Mouse (Mus musculus): ENCODE data around the gene Zswim3. TPM values are rescaled to one million over a fixed set of nuclear protein-coding genes. Genes with fewer than 3 reads are reported as not detected.

The Zswim3 gene
- polyA plus RNA-seq, 1 experiment from 2014 or later = 8.9 TPM

DNA sequence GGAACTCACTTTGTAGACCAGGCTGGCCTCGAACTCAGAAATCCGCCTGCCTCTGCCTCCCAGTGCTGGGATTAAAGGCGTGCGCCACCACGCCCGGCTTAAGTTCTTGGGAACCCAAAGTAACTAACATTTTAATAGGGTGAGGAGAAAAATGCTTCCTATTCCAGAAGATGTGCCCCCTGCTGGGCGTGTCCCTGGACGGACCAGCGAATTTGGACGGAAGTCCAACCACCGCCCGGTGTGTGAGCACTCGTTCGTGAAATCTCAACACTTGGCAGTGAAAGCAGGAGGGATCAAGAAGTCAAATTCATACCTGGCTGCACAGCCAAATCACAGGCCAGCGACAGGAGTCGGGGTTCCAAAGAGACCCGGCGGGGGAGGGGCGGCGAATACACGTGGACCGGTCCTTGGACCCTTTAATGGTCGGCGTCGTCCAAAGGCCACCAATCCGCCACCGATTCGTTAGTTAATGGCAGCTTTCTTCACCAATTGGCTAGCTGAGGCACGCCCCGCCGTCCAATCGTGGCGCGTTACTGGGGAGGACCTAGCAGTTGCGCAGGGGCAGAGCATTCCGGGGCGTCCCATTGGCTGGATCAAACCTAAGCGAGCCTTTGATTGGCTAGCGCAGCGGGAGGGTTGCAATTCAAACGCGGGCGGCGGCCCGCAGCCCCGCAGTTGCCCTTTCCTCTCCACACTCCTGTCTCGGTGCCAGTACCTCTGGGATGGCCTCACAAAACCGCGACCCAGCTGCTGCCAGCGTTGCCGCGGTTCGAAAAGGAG is 35.5 kb upstream of the Zswim3 start, which contains the start of gene Ube2c:
Gene Ube2c (plus strand): TSS at position 641 of the 780 bp plus-strand sequence.
- Histone ChIP-seq H3K4me3 (ENCODE audit: low read length) (peak within 1 kb of the TSS; percentile 96), H3K4me1 (replicated peaks; ENCODE audit: control insufficient read depth, insufficient read depth, low read length) (peaks cover 19% of the 10 kb centered on the region), H3K36me3 (ENCODE audit: control insufficient read depth, insufficient read depth, low read length) (peaks cover 26% of the 10 kb centered on the region), H3K9me3 (ENCODE audit: control insufficient read depth, low read length) (no peaks in the 10 kb centered on the region), H3K4me2 (ENCODE audit: low read depth, low read length) (peak within 1 kb of the TSS; percentile 82), H3K27me3 (ENCODE audit: control insufficient read depth, insufficient read depth, low read depth, low read length) (no peaks in the 10 kb centered on the region), H3K9ac (ENCODE audit: low read length) (peak within 1 kb of the TSS; percentile 89), H3K27ac (ENCODE audit: low read length) (peak within 1 kb of the TSS; percentile 69)
- under 1% methylated on average over 53 of the region's 53 CpGs for WGBS
- peak; percentile 99 for ATAC-seq (ENCODE audit: low read depth)

DNA sequence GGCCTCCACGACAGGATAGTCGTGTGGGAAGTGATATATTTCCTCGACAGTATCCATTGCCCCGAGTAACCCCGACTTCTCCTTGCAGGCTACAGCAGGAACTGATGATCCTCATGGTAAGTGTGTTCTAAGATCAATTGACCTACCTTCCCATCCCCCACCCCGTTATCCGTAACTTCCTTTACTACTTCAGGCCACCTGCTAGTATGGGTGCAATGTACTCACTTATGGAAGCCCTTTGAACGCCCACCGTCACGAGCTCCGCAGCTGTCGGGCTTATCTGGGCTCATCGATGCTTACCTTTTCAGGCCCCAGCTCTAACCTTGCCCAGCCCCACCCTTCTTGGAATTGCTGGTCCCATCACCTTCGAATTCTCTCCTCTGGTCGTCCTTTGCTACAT is 34.6 kb upstream of the Zswim3 start:
- no peaks in the 10 kb centered on the region for H3K9me3 ChIP-seq (ENCODE audit: control insufficient read depth, low read length)
- peak overlapping the region; percentile 96 for H3K4me3 ChIP-seq (ENCODE audit: low read length)
- under 1% methylated on average over 15 of the region's 15 CpGs for WGBS
- H3K4me2 ChIP-seq (ENCODE audit: low read depth, low read length) = peak overlapping the region; percentile 82
- peaks cover 23% of the 10 kb centered on the region for H3K36me3 ChIP-seq (ENCODE audit: control insufficient read depth, insufficient read depth, low read length)
- H3K27ac ChIP-seq (ENCODE audit: low read length) = peak overlapping the region; percentile 69
- peaks cover 19% of the 10 kb centered on the region for H3K4me1 ChIP-seq (replicated peaks; ENCODE audit: control insufficient read depth, insufficient read depth, low read length)
- H3K27me3 ChIP-seq (ENCODE audit: control insufficient read depth, insufficient read depth, low read depth, low read length) = no peaks in the 10 kb centered on the region
- peak overlapping the region; percentile 89 for H3K9ac ChIP-seq (ENCODE audit: low read length)
- ATAC-seq (ENCODE audit: low read depth) = no peak

DNA sequence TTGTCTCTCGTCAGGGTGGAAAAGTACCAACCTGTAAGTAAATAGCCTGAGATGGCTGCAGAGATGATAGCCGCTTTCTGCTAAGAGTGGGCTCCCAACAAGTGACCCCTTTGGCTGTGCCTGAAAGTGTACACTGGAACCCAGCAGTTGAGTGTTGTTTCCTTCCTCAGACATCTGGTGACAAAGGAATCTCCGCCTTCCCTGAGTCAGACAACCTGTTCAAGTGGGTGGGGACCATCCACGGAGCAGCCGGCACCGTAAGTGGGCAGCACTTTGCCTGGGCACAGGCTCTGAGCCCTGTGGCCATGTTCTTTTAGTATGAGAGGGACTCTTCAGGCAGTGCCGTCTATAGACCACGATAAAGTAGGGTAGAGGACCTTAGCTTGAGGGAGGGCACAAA is 33.8 kb upstream of the Zswim3 start:
- peak overlapping the region; percentile 89 for H3K9ac ChIP-seq (ENCODE audit: low read length)
- no peak for ATAC-seq (ENCODE audit: low read depth)
- H3K27ac ChIP-seq (ENCODE audit: low read length) = no peak overlapping the region
- H3K36me3 ChIP-seq (ENCODE audit: control insufficient read depth, insufficient read depth, low read length) = peaks cover 19% of the 10 kb centered on the region
- WGBS = 47% methylated on average over 8 of the region's 8 CpGs
- H3K4me3 ChIP-seq (ENCODE audit: low read length) = peak overlapping the region; percentile 96
- H3K4me2 ChIP-seq (ENCODE audit: low read depth, low read length) = peak overlapping the region; percentile 82
- no peaks in the 10 kb centered on the region for H3K27me3 ChIP-seq (ENCODE audit: control insufficient read depth, insufficient read depth, low read depth, low read length)
- H3K9me3 ChIP-seq (ENCODE audit: control insufficient read depth, low read length) = no peaks in the 10 kb centered on the region
- peaks cover 19% of the 10 kb centered on the region for H3K4me1 ChIP-seq (replicated peaks; ENCODE audit: control insufficient read depth, insufficient read depth, low read length)

DNA sequence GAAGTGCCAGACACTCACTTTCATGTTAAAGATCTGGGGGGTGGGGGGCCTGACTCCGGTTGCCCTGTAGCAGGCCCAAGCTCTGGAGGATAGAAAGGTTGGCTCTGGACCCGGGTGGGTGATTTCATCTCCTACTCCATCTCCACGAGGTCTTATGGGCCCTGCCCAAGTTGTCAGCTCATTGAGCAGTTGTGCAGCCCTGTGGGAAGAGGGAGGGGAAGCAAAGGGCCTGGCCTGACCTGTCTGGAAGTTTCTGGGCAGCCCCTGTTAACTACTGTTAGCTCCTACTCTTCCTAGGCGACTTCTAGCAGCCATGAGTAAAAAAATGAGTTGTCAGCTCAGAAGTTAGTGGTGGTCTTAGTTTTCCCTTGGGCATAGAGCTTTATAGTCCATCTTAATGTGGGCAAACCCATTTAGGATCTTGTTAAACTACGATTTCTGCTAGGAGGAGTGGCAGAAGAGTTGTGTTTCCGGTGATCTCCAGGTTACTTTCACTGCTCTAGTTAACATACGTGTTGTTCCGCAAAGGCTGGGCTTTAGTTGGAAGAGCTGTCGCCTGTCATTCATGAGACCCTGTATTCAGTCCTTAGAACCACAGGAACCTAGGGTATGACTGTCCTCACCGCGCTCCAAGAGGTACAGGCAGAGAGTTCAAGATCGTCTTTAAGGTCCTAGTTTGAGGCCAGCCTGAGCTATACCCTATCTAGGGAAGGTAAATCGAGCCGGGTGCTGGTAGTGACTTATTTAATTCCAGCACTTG is 31.5 kb upstream of the Zswim3 start:
- Histone ChIP-seq H3K9ac (ENCODE audit: low read length) (no peak overlapping the region), H3K4me3 (ENCODE audit: low read length) (no peak overlapping the region), H3K36me3 (ENCODE audit: control insufficient read depth, insufficient read depth, low read length) (peaks cover 12% of the 10 kb centered on the region), H3K9me3 (ENCODE audit: control insufficient read depth, low read length) (no peaks in the 10 kb centered on the region), H3K27ac (ENCODE audit: low read length) (0 out of 2 replicates have a peak overlapping the region, but pooled peaks have one; percentile 20), H3K27me3 (ENCODE audit: control insufficient read depth, insufficient read depth, low read depth, low read length) (no peaks in the 10 kb centered on the region), H3K4me2 (ENCODE audit: low read depth, low read length) (no peak overlapping the region), H3K4me1 (replicated peaks; ENCODE audit: control insufficient read depth, insufficient read depth, low read length) (peaks cover 19% of the 10 kb centered on the region)
- ATAC-seq (ENCODE audit: low read depth) = no peak
- WGBS = 75% methylated on average over 14 of the region's 14 CpGs

DNA sequence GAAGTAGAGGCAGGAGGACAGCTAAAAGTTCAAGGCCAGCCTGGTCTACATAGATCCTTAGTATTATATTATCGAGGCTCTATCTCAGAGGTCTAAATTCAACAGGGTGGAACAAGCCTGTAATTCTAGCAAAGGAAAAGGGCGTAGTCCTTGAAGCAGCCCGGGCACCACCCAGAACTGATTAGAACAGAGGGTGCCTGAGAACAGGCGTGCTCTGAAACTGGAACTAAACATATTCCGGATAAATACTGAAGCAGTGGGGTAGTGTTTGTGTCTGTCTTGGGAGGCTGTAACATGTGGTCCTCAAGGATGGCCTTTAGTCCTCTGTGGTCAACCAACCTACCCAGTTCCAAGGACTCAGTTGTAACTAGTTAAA is 30.9 kb upstream of the Zswim3 start:
- Histone ChIP-seq H3K27ac (ENCODE audit: low read length) (no peak overlapping the region), H3K4me3 (ENCODE audit: low read length) (no peak overlapping the region), H3K9me3 (ENCODE audit: control insufficient read depth, low read length) (no peaks in the 10 kb centered on the region), H3K27me3 (ENCODE audit: control insufficient read depth, insufficient read depth, low read depth, low read length) (no peaks in the 10 kb centered on the region), H3K36me3 (ENCODE audit: control insufficient read depth, insufficient read depth, low read length) (peaks cover 12% of the 10 kb centered on the region), H3K9ac (ENCODE audit: low read length) (no peak overlapping the region), H3K4me1 (replicated peaks; ENCODE audit: control insufficient read depth, insufficient read depth, low read length) (peaks cover 19% of the 10 kb centered on the region), H3K4me2 (ENCODE audit: low read depth, low read length) (no peak overlapping the region)
- no peak for ATAC-seq (ENCODE audit: low read depth)
- 72% methylated on average over 5 of the region's 5 CpGs for WGBS

DNA sequence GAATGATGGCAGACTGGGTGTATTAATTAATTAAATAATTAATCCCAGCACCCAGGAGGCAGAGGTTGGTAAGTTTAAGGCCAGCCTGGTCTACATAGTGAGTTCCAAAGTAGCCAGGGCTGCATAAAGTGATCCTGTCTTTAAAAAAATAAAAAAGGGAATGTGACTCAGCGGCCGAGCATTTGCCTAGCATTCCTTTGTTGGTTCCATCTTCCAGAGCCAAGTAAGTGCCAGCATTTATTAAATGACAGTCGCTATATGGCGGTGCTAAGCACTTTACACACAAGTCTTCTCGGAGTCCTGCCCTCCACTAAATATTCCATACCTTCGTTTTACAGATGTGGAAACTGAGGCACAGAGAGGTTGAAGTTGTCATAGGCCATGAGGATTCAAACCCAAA is 28.8 kb upstream of the Zswim3 start:
- H3K27ac ChIP-seq (ENCODE audit: low read length) = no peak overlapping the region
- H3K4me1 ChIP-seq (replicated peaks; ENCODE audit: control insufficient read depth, insufficient read depth, low read length) = peaks cover 13% of the 10 kb centered on the region
- WGBS = 66% methylated on average over 6 of the region's 6 CpGs
- peaks cover 12% of the 10 kb centered on the region for H3K36me3 ChIP-seq (ENCODE audit: control insufficient read depth, insufficient read depth, low read length)
- no peak for ATAC-seq (ENCODE audit: low read depth)
- H3K4me3 ChIP-seq (ENCODE audit: low read length) = no peak overlapping the region
- no peaks in the 10 kb centered on the region for H3K9me3 ChIP-seq (ENCODE audit: control insufficient read depth, low read length)
- no peak overlapping the region for H3K9ac ChIP-seq (ENCODE audit: low read length)
- no peaks in the 10 kb centered on the region for H3K27me3 ChIP-seq (ENCODE audit: control insufficient read depth, insufficient read depth, low read depth, low read length)
- H3K4me2 ChIP-seq (ENCODE audit: low read depth, low read length) = no peak overlapping the region

DNA sequence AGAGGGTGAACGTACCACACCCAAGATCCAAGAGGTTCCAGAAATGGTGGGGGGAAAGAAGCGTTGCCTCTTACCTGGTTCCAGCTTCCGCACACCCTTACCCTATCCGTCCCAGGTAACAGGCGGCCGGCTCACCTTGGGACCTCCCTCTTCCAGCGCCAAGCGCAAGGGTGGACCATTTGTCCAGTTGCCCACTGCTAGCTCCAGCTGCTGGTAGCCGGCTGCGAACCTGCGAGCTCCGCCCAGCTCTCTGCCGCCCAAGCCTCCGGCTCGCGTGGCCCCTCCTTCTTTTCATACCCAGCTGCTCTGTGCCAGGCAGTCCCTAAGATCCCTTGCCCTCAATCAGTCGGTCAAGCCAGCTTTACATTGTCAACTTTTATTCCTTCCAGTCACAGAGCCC is 28.1 kb upstream of the Zswim3 start:
- Histone ChIP-seq H3K27me3 (ENCODE audit: control insufficient read depth, insufficient read depth, low read depth, low read length) (no peaks in the 10 kb centered on the region), H3K9me3 (ENCODE audit: control insufficient read depth, low read length) (no peaks in the 10 kb centered on the region), H3K4me1 (replicated peaks; ENCODE audit: control insufficient read depth, insufficient read depth, low read length) (peaks cover 8% of the 10 kb centered on the region), H3K36me3 (ENCODE audit: control insufficient read depth, insufficient read depth, low read length) (peaks cover 11% of the 10 kb centered on the region), H3K4me3 (ENCODE audit: low read length) (no peak overlapping the region), H3K4me2 (ENCODE audit: low read depth, low read length) (no peak overlapping the region), H3K9ac (ENCODE audit: low read length) (no peak overlapping the region), H3K27ac (ENCODE audit: low read length) (no peak overlapping the region)
- WGBS = 48% methylated on average over 17 of the region's 17 CpGs
- no peak for ATAC-seq (ENCODE audit: low read depth)

DNA sequence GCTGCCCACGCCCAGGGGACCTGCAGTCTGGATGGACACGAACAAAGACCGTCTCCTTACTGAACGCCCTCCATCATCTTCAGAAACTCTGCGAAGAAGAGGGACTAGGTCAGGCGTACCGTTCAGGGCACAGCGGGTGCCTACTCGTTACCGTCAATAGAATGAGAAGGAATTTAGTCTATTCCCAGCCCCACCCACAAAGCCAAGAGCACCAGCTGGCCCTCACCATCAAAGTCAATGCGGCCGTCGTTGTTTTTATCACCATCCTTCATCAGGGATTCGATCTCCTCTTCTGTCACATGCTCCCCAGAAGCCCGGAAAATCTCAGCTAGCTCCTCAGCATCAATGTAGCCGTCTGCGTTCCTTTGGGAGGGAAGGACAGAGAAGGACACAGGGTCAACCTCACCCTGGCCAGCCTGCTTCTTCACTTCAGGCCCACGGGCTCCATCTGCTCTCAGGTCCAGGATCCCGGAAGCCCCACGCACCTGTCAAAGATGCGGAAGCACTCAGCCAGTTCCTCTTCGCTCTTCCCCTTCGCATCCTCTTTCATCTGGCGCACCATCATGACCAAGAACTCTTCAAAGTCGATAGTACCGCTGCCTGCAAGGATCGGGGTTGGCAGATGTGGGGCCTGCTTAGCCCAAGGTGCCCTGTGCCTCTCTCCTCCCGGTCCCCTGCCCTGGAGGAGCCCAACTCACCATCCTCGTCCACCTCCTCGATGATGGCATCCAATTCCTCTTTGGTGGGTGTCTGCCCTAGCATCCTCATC is 27.5 kb upstream of the Zswim3 start:
- H3K4me2 ChIP-seq (ENCODE audit: low read depth, low read length) = no peak overlapping the region
- H3K36me3 ChIP-seq (ENCODE audit: control insufficient read depth, insufficient read depth, low read length) = peaks cover 5% of the 10 kb centered on the region
- H3K4me1 ChIP-seq (replicated peaks; ENCODE audit: control insufficient read depth, insufficient read depth, low read length) = peaks cover 2% of the 10 kb centered on the region; the same call in 1 of the 2 replicates
- no peak overlapping the region for H3K27ac ChIP-seq (ENCODE audit: low read length)
- 77% methylated on average over 30 of the region's 30 CpGs for WGBS
- no peak overlapping the region for H3K4me3 ChIP-seq (ENCODE audit: low read length)
- no peak for ATAC-seq (ENCODE audit: low read depth)
- no peaks in the 10 kb centered on the region for H3K9me3 ChIP-seq (ENCODE audit: control insufficient read depth, low read length)
- no peak overlapping the region for H3K9ac ChIP-seq (ENCODE audit: low read length)
- H3K27me3 ChIP-seq (ENCODE audit: control insufficient read depth, insufficient read depth, low read depth, low read length) = no peaks in the 10 kb centered on the region

DNA sequence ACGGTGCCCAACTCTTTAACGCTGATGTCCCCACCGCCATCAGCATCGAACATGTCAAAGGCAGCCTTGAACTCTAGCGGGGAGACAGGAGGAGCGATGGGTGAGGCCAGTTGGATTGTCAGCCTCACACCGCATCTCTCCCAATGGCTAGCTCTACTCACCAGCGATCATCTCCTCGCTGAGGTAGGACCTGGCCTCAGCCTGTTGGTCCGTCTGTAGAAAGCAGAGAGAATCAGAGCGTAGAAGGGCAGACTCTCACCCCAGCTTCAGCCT is 26.9 kb upstream of the Zswim3 start:
- Histone ChIP-seq H3K4me2 (ENCODE audit: low read depth, low read length) (no peak overlapping the region), H3K9ac (ENCODE audit: low read length) (no peak overlapping the region), H3K4me3 (ENCODE audit: low read length) (no peak overlapping the region), H3K4me1 (replicated peaks; ENCODE audit: control insufficient read depth, insufficient read depth, low read length) (no peaks in the 10 kb centered on the region), H3K9me3 (ENCODE audit: control insufficient read depth, low read length) (no peaks in the 10 kb centered on the region), H3K36me3 (ENCODE audit: control insufficient read depth, insufficient read depth, low read length) (peaks cover 2% of the 10 kb centered on the region), H3K27ac (ENCODE audit: low read length) (no peak overlapping the region), H3K27me3 (ENCODE audit: control insufficient read depth, insufficient read depth, low read depth, low read length) (no peaks in the 10 kb centered on the region)
- 88% methylated on average over 11 of the region's 11 CpGs for WGBS
- ATAC-seq (ENCODE audit: low read depth) = no peak
